Mouse (Mus musculus) CH12.LX (cell line): ENCODE data around the gene Fat3. TPM values are rescaled to one million over a fixed set of nuclear protein-coding genes. Genes with fewer than 3 reads are reported as not detected.

ENCODE experiments used
- DNase-seq: peaks from one replicate; pipeline ENCODE4 v3.0.0-alpha.2; 2013; ENCODE audit errors: extremely low read depth
- H3K27ac ChIP-seq: 2 replicates; pipeline ENCODE4 v1.5.1; 2012; ENCODE audit warnings: low read depth, mild to moderate bottlenecking, control low read depth, moderate library complexity; ENCODE audit not compliant: insufficient read depth
- H3K27me3 ChIP-seq: replicated peaks from 2 replicates; pipeline ENCODE3; 2012; ENCODE audit warnings: inconsistent platforms
- H3K36me3 ChIP-seq, 2 experiments: replicated peaks in 1 of 2; 2 replicates each; pipeline versions ENCODE3 to v1.6.1; 2012; ENCODE audit warnings: inconsistent platforms in 1 of 2, low read length in 1 of 2, mild to moderate bottlenecking in 1 of 2, mixed read lengths in 1 of 2, moderate library complexity in 1 of 2; ENCODE audit not compliant: control insufficient read depth in 1 of 2, insufficient read depth in 1 of 2
- H3K4me1 ChIP-seq, 2 experiments: 2 replicates each; pipeline ENCODE4 v1.6.1; 2012; ENCODE audit warnings: inconsistent platforms in 1 of 2, moderate library complexity in 1 of 2; ENCODE audit not compliant: insufficient read depth in 2 of 2, control insufficient read depth in 1 of 2
- H3K4me2 ChIP-seq: 2 replicates; pipeline ENCODE4 v1.6.1; 2012; ENCODE audit warnings: low read depth, mild to moderate bottlenecking, control low read depth; ENCODE audit not compliant: poor library complexity, insufficient read depth, severe bottlenecking
- H3K4me3 ChIP-seq, 3 experiments: fragments of 150-350 bp in 1 of 3; sonication (generic) in 1 of 3; replicated peaks in 1 of 3; 2 replicates each; pipeline versions ENCODE3 to v1.5.1; 2011 to 2012; ENCODE audit warnings: low read depth in 2 of 3, low read length in 2 of 3, mild to moderate bottlenecking in 2 of 3, moderate library complexity in 2 of 3, control low read depth in 1 of 3, improper control_type of control experiment in 1 of 3, inconsistent platforms in 1 of 3, mixed read lengths in 1 of 3; ENCODE audit not compliant: poor library complexity in 1 of 3
- H3K79me2 ChIP-seq: replicated peaks from 2 replicates; pipeline ENCODE4 v1.6.1; 2012; ENCODE audit warnings: mild to moderate bottlenecking, moderate library complexity; ENCODE audit not compliant: control insufficient read depth, poor library complexity, insufficient read depth, severe bottlenecking; ENCODE audit errors: extremely low read depth
- H3K9ac ChIP-seq: 2 replicates; pipeline ENCODE4 v1.6.1; 2012; ENCODE audit warnings: low read depth, mild to moderate bottlenecking, control low read depth, moderate library complexity; ENCODE audit not compliant: insufficient read depth
- H3K9me3 ChIP-seq: replicated peaks from 2 replicates; pipeline ENCODE3; 2012; ENCODE audit warnings: low read length, inconsistent platforms, mixed read lengths
- BHLHE40 ChIP-seq: IDR thresholded peaks from 2 replicates; pipeline ENCODE4 v1.6.1; 2011; ENCODE audit warnings: mild to moderate bottlenecking, low read depth, low read length, improper control_type of control experiment
- CHD1 ChIP-seq: IDR thresholded peaks from 2 replicates; pipeline ENCODE4 v1.6.1; 2012; ENCODE audit warnings: low read depth, low read length, improper control_type of control experiment, inconsistent platforms
- CHD2 ChIP-seq: IDR thresholded peaks from 2 replicates; pipeline ENCODE4 v1.6.1; 2011; ENCODE audit warnings: low read length, improper control_type of control experiment
- E2F4 ChIP-seq: IDR thresholded peaks from 2 replicates; pipeline ENCODE4 v1.6.1; 2011; ENCODE audit warnings: low read depth, low read length, improper control_type of control experiment; ENCODE audit not compliant: insufficient replicate concordance
- ELF1 ChIP-seq: IDR thresholded peaks from 2 replicates; pipeline ENCODE4 v1.6.1; 2014; ENCODE audit warnings: low read depth, mild to moderate bottlenecking, inconsistent platforms, low read length, improper control_type of control experiment
- JUND ChIP-seq: conservative IDR thresholded peaks from 2 replicates; pipeline ENCODE4 v1.6.1; 2011; ENCODE audit warnings: low read depth, low read length, improper control_type of control experiment
- MAFK ChIP-seq: IDR thresholded peaks from 2 replicates; pipeline ENCODE4 v1.6.1; 2011; ENCODE audit warnings: low read length, improper control_type of control experiment; ENCODE audit not compliant: insufficient replicate concordance
- MAX ChIP-seq: IDR thresholded peaks from 2 replicates; pipeline ENCODE4 v1.6.1; 2011; ENCODE audit warnings: low read length, improper control_type of control experiment
- MEF2A ChIP-seq: IDR thresholded peaks from 2 replicates; pipeline ENCODE4 v1.6.1; 2014; ENCODE audit warnings: low read depth, mild to moderate bottlenecking, inconsistent platforms, low read length, improper control_type of control experiment, borderline replicate concordance
- MXI1 ChIP-seq: IDR thresholded peaks from 2 replicates; pipeline ENCODE4 v1.6.1; 2011; ENCODE audit warnings: mild to moderate bottlenecking, low read depth, low read length, improper control_type of control experiment
- NRF1 ChIP-seq: IDR thresholded peaks from 2 replicates; pipeline ENCODE4 v1.6.1; 2014; ENCODE audit warnings: low read depth, mild to moderate bottlenecking, inconsistent platforms, low read length, improper control_type of control experiment, moderate library complexity
- PAX5 ChIP-seq: IDR thresholded peaks from 2 replicates; pipeline ENCODE4 v1.6.1; 2012; ENCODE audit warnings: low read length, inconsistent platforms, mixed read lengths
- POLR2AphosphoS2 ChIP-seq: IDR thresholded peaks from 2 replicates; pipeline ENCODE4 v1.6.1; 2011; ENCODE audit warnings: low read depth, low read length, improper control_type of control experiment
- RCOR1 ChIP-seq: conservative IDR thresholded peaks from 2 replicates; pipeline ENCODE4 v1.6.1; 2012; ENCODE audit warnings: low read depth, mild to moderate bottlenecking, inconsistent platforms, low read length, improper control_type of control experiment
- SIN3A ChIP-seq: IDR thresholded peaks from 2 replicates; pipeline ENCODE4 v1.6.1; 2012; ENCODE audit warnings: low read length, improper control_type of control experiment, inconsistent platforms
- SMC3 ChIP-seq: IDR thresholded peaks from 2 replicates; pipeline ENCODE4 v1.6.1; 2011; ENCODE audit warnings: low read depth, low read length, improper control_type of control experiment
- TCF12 ChIP-seq: IDR thresholded peaks from 2 replicates; pipeline ENCODE4 v1.6.1; 2014; ENCODE audit warnings: low read depth, mild to moderate bottlenecking, inconsistent platforms, low read length, improper control_type of control experiment
- USF1 ChIP-seq: IDR thresholded peaks from 2 replicates; pipeline ENCODE4 v1.6.1; 2014; ENCODE audit warnings: low read depth, mild to moderate bottlenecking, inconsistent platforms, low read length, improper control_type of control experiment
- ZKSCAN1 ChIP-seq: IDR thresholded peaks from 2 replicates; pipeline ENCODE4 v1.6.1; 2012; ENCODE audit warnings: low read depth, inconsistent platforms, low read length, improper control_type of control experiment, borderline replicate concordance
- ZMIZ1 ChIP-seq: IDR thresholded peaks from 2 replicates; pipeline ENCODE4 v1.6.1; 2012; ENCODE audit warnings: low read depth, mild to moderate bottlenecking, inconsistent platforms, low read length, improper control_type of control experiment
- ZNF384 ChIP-seq: IDR thresholded peaks from 2 replicates; pipeline ENCODE4 v1.6.1; 2012; ENCODE audit warnings: low read depth, low read length, improper control_type of control experiment, inconsistent platforms
- dilution Hi-C: fragments of 300-500 bp; cut with MboI; formaldehyde crosslinking; loops from 2 replicates; pipeline ENCODE4 v1.14.3; 2020; ENCODE audit warnings: low sequenced_read_pairs; ENCODE audit not compliant: extremely low pct_unique_long_range_greater_than_20kb, extremely low pct_ligation_motif_present
- in situ Hi-C: fragments of 300-500 bp; cut with MboI; formaldehyde crosslinking; loops from 3 replicates; pipeline ENCODE4 v1.14.3; 2019; ENCODE audit warnings: low sequenced_read_pairs, low pct_ligation_motif_present, low pct_unique_long_range_greater_than_20kb, mixed read lengths
- polyA plus RNA-seq: library from polyadenylated mRNA; unstranded; fragments of >175 nt; gene quantifications from 2 replicates; pipeline ENCODE4 v1.2.1, GENCODE M21; 2012; ENCODE audit warnings: low read depth; ENCODE audit not compliant: insufficient read length
- total RNA-seq, 2 experiments: library from RNA; depleted of rRNA; stranded (reverse); fragments of 300-350 nt in 1 of 2; fragments of >200 nt in 1 of 2; gene quantifications; 2 replicates each; pipeline ENCODE4 v1.2.3; 2012 to 2014

The Fat3 gene
- total and polyA plus RNA-seq, 3 experiments, result 0.03 to 0.07 TPM; not detected in 1

GRCm38 (mm10) chr9:16312599-16313197, 188.4 kb downstream of the Fat3 start:
- H3K79me2 ChIP-seq, result no peaks in the 10 kb centered on the region
- H3K4me2 ChIP-seq, result no peak overlapping the region
- H3K4me1 ChIP-seq, result peaks cover 0 to 32% of the 10 kb centered on the region in 2 experiments; a peak in 2 of 4 replicates
- TF ChIP-seq CHD1 (no peak), E2F4 (no peak), MEF2A (no peak), MAX (no peak), TCF12 (no peak), CHD2 (no peak), USF1 (no peak), ZMIZ1 (no peak), NRF1 (no peak), POLR2AphosphoS2 (no peak), MAFK (no peak)
- in situ Hi-C loops (no loop called here), dilution Hi-C loops (no loop called here)
- DNase-seq, result no peak
- H3K27ac ChIP-seq, result no peak overlapping the region
- no peaks in the 10 kb centered on the region for H3K27me3 ChIP-seq
- no peaks in the 10 kb centered on the region for H3K36me3 ChIP-seq
- no peak overlapping the region for H3K4me3 ChIP-seq
- no peaks in the 10 kb centered on the region for H3K9me3 ChIP-seq
- H3K9ac ChIP-seq, result no peak overlapping the region

- no peaks in the 10 kb centered on the region for H3K36me3 ChIP-seq
- H3K9ac ChIP-seq, result no peak overlapping the region
- no peaks in the 10 kb centered on the region for H3K27me3 ChIP-seq
- no peak overlapping the region for H3K4me2 ChIP-seq
- H3K9me3 ChIP-seq, result no peaks in the 10 kb centered on the region
- H3K27ac ChIP-seq, result no peak overlapping the region
- H3K4me3 ChIP-seq, result no peak overlapping the region
- no peaks in the 10 kb centered on the region for H3K79me2 ChIP-seq
- DNase-seq, result no peak
- dilution Hi-C loops (no loop called here), in situ Hi-C loops (no loop called here)
- peaks cover 0 to 36% of the 10 kb centered on the region in 2 experiments; a peak in 2 of 4 replicates for H3K4me1 ChIP-seq
- TF ChIP-seq RCOR1, result no peak
- no peak for TF ChIP-seq CHD1
- TF ChIP-seq ZKSCAN1, result no peak
- TF ChIP-seq JUND, result no peak
- TF ChIP-seq BHLHE40, result no peak
- no peak for TF ChIP-seq MAX
- no peak for TF ChIP-seq NRF1
- TF ChIP-seq SIN3A, result no peak
- no peak for TF ChIP-seq PAX5
- TF ChIP-seq SMC3, result no peak
- TF ChIP-seq MXI1, result no peak
- TF ChIP-seq ZNF384, result no peak
- no peak for TF ChIP-seq ELF1
Measured at GRCm38 (mm10) chr9:16310855-16311848, 189.9 kb downstream of the Fat3 start.
